Mouse (Mus musculus): ENCODE measurements around the gene Slc38a9. TPM values are rescaled to one million over a fixed set of nuclear protein-coding genes. Genes with fewer than 3 reads are reported as not detected.

Slc38a9 gene
- polyA plus RNA-seq, 1 experiment from 2014 or later, result 11.3 TPM

DNA sequence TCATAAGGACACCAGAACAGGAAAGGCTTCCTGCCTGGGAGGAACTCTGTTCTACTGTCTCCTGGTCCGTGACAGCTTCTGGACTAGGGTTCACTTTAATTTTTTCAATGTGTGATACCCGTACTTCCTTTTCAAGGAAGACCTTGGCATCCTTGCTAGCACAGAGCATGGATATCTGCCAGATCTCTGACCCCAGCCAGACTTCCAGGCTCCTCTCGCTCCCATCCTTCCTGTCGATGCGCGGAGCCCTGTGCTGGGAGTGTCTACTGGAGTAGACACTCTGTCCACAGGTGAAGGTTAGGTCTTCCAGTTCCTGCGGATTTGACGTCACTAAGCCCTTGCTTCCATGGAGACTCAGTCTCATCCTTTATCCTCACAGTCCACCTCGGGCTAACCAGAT is 93.0 kb downstream of the Slc38a9 start:
- DNase-seq (ENCODE audit: low spot score) (peak; percentile 56), ATAC-seq (replicated peaks; ENCODE audit: low FRiP score, low read depth) (no peak; the same call in 1 of the 2 replicates)
- TF ChIP-seq CTCF (IDR thresholded peaks at IDR 0.05; ENCODE audit: low read depth), result no peak
- no peak overlapping the region for H3K4me3 ChIP-seq (replicated peaks; ENCODE audit: low read depth, low read length)
- peak overlapping the region; percentile 48; the same call in 1 of the 2 replicates for H3K27ac ChIP-seq
- no peaks in the 10 kb centered on the region for H3K36me3 ChIP-seq (ENCODE audit: insufficient read depth, low read length)
- no peak overlapping the region for H3K9ac ChIP-seq (ENCODE audit: low read depth, low read length)
- H3K27me3 ChIP-seq (ENCODE audit: insufficient read depth, low read length), result no peaks in the 10 kb centered on the region
- H3K9me3 ChIP-seq (replicated peaks; ENCODE audit: low read length), result no peaks in the 10 kb centered on the region
- no peak overlapping the region for H3K4me2 ChIP-seq (ENCODE audit: low read length)
- peaks cover 15% of the 10 kb centered on the region; the same call in 1 of the 2 replicates for H3K4me1 ChIP-seq (replicated peaks; ENCODE audit: insufficient read depth, low read length)
- WGBS, result 73% methylated on average over 9 of the region's 9 CpGs

DNA sequence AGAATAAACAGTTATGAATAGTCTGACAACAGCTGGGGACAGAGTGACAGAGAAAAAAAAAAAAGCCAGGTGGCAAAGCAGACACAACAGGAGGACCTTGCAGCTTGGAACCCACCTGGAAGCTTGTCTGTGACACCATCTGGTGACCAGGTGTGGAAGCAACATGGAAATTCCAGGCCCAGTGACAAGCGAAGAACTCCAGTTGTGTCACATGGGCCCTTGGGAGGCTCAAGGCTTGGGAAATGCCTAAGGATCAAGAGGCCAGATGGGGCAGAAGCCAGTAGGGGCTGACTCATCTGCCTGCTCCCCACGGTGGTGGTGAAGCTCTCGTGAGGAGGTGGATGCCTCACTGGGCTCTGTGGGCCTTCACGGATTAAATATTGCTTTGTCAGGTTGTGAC is 94.3 kb downstream of the Slc38a9 start:
- Histone ChIP-seq H3K4me3 (replicated peaks; ENCODE audit: low read depth, low read length) (no peak overlapping the region), H3K9me3 (replicated peaks; ENCODE audit: low read length) (no peaks in the 10 kb centered on the region), H3K27me3 (ENCODE audit: insufficient read depth, low read length) (no peaks in the 10 kb centered on the region), H3K4me1 (replicated peaks; ENCODE audit: insufficient read depth, low read length) (peaks cover 16% of the 10 kb centered on the region; the same call in 1 of the 2 replicates), H3K27ac (0 out of 2 replicates have a peak overlapping the region, but pooled peaks have one; percentile 68), H3K4me2 (ENCODE audit: low read length) (no peak overlapping the region), H3K9ac (ENCODE audit: low read depth, low read length) (no peak overlapping the region), H3K36me3 (ENCODE audit: insufficient read depth, low read length) (no peaks in the 10 kb centered on the region)
- ATAC-seq (replicated peaks; ENCODE audit: low FRiP score, low read depth), result no peak
- DNase-seq (ENCODE audit: low spot score), result no peak
- TF ChIP-seq CTCF (IDR thresholded peaks at IDR 0.05; ENCODE audit: low read depth), result peak; percentile 18; the same call in 1 of the 2 replicates
- 59% methylated on average over 4 of the region's 4 CpGs for WGBS

GRCm38 (mm10) chr13:112755507-112756010 is 95.0 kb downstream of the Slc38a9 start:
- no peak for TF ChIP-seq CTCF (IDR thresholded peaks at IDR 0.05; ENCODE audit: low read depth)
- Histone ChIP-seq H3K4me2 (ENCODE audit: low read length) (no peak overlapping the region), H3K27ac (peak overlapping the region; percentile 68), H3K9me3 (replicated peaks; ENCODE audit: low read length) (no peaks in the 10 kb centered on the region), H3K36me3 (ENCODE audit: insufficient read depth, low read length) (no peaks in the 10 kb centered on the region), H3K4me1 (replicated peaks; ENCODE audit: insufficient read depth, low read length) (peaks cover 18% of the 10 kb centered on the region; the same call in 1 of the 2 replicates), H3K9ac (ENCODE audit: low read depth, low read length) (no peak overlapping the region), H3K4me3 (replicated peaks; ENCODE audit: low read depth, low read length) (no peak overlapping the region), H3K27me3 (ENCODE audit: insufficient read depth, low read length) (no peaks in the 10 kb centered on the region)
- WGBS, result 52% methylated on average over 11 of the region's 11 CpGs
- no peak for DNase-seq (ENCODE audit: low spot score)
- ATAC-seq (replicated peaks; ENCODE audit: low FRiP score, low read depth), result no peak

- ATAC-seq (replicated peaks; ENCODE audit: low FRiP score, low read depth), result no peak
- Histone ChIP-seq H3K9me3 (replicated peaks; ENCODE audit: low read length) (no peaks in the 10 kb centered on the region), H3K27ac (no peak overlapping the region; the same call in 1 of the 2 replicates), H3K9ac (ENCODE audit: low read depth, low read length) (no peak overlapping the region), H3K36me3 (ENCODE audit: insufficient read depth, low read length) (no peaks in the 10 kb centered on the region), H3K4me2 (ENCODE audit: low read length) (no peak overlapping the region), H3K4me3 (replicated peaks; ENCODE audit: low read depth, low read length) (no peak overlapping the region), H3K4me1 (replicated peaks; ENCODE audit: insufficient read depth, low read length) (peaks cover 8% of the 10 kb centered on the region; the same call in 1 of the 2 replicates), H3K27me3 (ENCODE audit: insufficient read depth, low read length) (no peaks in the 10 kb centered on the region)
- DNase-seq (ENCODE audit: low spot score), result no peak
- WGBS, result 73% methylated on average over 9 of the region's 9 CpGs
- TF ChIP-seq CTCF (IDR thresholded peaks at IDR 0.05; ENCODE audit: low read depth), result no peak
These were observed 96.8 kb downstream of the Slc38a9 start for GRCm38 (mm10) chr13:112757395-112757794.

- 77% methylated on average over 6 of the region's 6 CpGs for WGBS
- Histone ChIP-seq H3K36me3 (ENCODE audit: insufficient read depth, low read length) (no peaks in the 10 kb centered on the region), H3K9ac (ENCODE audit: low read depth, low read length) (no peak overlapping the region), H3K4me3 (replicated peaks; ENCODE audit: low read depth, low read length) (no peak overlapping the region), H3K27ac (no peak overlapping the region), H3K4me2 (ENCODE audit: low read length) (no peak overlapping the region), H3K4me1 (replicated peaks; ENCODE audit: insufficient read depth, low read length) (peaks cover 17% of the 10 kb centered on the region), H3K27me3 (ENCODE audit: insufficient read depth, low read length) (no peaks in the 10 kb centered on the region), H3K9me3 (replicated peaks; ENCODE audit: low read length) (no peaks in the 10 kb centered on the region)
- TF ChIP-seq CTCF (IDR thresholded peaks at IDR 0.05; ENCODE audit: low read depth), result no peak
- DNase-seq (ENCODE audit: low spot score) (no peak), ATAC-seq (replicated peaks; ENCODE audit: low FRiP score, low read depth) (no peak)
These were observed 98.1 kb downstream of the Slc38a9 start for GRCm38 (mm10) chr13:112758546-112759090.

DNA sequence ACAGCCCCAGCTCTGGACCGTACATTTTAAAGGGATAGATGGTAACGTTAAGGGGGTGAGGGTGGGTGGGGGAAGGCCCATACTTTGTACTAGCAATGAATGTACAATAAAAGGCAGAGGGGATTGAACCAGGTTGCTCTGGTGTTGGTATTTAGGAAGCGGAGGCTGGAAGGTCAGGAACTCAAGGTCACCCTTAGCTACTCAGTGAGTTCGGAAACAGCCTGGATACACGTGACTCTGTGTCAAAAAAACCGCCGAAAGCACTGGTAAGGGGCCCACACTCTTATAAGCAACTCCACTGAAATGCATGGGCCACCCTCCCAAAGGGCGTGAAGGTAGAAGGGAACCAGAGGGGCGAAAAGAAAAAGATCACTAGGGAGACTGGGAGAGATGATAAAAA is 98.8 kb downstream of the Slc38a9 start:
- no peak overlapping the region for H3K4me2 ChIP-seq (ENCODE audit: low read length)
- no peaks in the 10 kb centered on the region for H3K27me3 ChIP-seq (ENCODE audit: insufficient read depth, low read length)
- no peak overlapping the region for H3K9ac ChIP-seq (ENCODE audit: low read depth, low read length)
- H3K36me3 ChIP-seq (ENCODE audit: insufficient read depth, low read length), result no peaks in the 10 kb centered on the region
- H3K27ac ChIP-seq, result no peak overlapping the region
- ATAC-seq (replicated peaks; ENCODE audit: low FRiP score, low read depth), result no peak
- TF ChIP-seq CTCF (IDR thresholded peaks at IDR 0.05; ENCODE audit: low read depth), result no peak
- no peak for DNase-seq (ENCODE audit: low spot score)
- no peaks in the 10 kb centered on the region for H3K9me3 ChIP-seq (replicated peaks; ENCODE audit: low read length)
- H3K4me1 ChIP-seq (replicated peaks; ENCODE audit: insufficient read depth, low read length), result peaks cover 18% of the 10 kb centered on the region
- H3K4me3 ChIP-seq (replicated peaks; ENCODE audit: low read depth, low read length), result no peak overlapping the region
- WGBS, result 76% methylated on average over 9 of the region's 9 CpGs

All from kidney, postnatal 0 days (tissue).